Mouse (Mus musculus): ENCODE data around the gene Iqcc.
A peak's percentile ranks its signal among the peaks of the same experiment; 100 is the strongest.

The Iqcc gene

DNA sequence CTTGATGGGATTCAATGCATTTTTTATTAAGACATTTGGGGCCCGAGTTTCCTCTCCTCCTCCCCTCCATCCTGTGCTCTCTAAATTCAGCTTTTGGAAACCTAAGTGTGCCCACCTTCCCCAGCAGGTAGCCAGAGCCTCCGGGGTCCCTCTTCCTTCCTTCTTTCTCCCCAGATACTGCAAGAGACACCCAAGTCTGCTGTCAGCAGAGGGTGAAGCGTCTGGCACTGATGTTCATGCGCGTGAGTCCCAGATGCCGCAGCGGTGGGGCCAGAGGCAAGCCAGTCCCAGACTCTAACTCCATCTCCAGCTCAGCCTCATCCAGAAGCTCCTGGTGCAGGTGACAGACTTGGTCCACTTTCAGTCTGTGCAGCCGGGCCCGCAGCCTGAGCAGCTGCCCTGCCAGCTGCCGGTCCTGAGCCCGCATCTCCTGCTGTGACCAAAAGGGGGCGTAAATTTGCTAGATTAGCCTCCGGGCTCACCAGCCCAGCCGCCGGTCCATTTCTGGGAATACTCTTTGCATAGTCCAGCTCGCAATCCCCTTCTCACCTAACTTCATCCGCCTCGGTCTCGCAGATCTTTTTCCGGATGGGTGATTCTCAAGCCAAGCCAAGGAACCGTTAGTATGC lies 41.9 kb downstream of the Iqcc start:
- peak; percentile 50 to 55 for DNase-seq

DNA sequence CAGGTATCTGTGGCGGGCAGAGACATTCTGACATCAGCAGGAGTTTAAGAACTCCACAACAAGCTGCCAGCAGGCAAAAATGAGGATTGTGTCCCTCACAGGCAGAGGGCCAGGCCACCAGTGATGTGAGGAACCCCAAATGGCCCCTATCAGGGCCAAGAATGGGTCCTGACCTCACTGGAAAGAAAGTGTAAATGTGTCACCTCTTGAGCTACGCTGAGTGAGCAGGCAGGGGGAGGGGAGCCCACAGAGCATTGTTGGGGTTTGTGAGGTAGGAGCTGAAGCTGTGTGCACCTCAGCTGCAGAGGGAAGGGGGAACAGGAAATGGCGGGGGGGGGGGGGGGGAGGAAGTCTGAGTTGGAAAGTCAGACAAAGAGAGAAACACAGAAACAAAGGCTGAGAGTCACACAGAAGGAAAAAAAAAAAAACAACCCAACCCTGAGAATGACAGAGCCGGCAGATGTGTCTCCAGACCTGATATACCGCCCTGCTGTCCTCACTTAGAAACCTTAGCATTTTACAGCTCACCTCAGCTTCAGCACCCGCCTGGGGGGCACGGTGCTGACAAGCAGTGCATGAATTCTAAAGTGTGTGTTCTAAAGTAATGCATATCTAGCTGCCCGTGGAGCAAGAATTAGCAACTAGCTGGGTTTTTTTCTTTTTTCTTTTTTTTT lies 43.6 kb downstream of the Iqcc start:
- DNase-seq, result no peak

DNA sequence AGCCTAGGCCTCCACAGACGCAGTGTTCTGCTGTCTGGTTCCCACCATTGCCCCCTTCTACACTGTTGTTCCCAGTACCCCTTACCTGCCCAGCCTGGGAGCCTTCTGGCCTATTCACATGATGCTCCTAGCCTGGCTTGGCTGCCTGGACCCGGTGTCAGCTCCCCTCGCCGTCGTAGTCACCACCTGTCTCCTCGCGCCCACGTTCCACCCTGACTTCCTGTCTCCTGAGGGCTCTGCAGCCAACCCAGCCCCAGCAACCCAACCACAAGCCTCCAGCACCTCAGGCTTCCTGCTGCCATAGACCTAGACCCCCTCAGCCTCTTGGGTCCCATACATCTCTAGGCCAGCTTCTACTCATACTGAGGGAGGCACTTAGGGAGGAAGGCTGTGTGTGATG lies 45.5 kb downstream of the Iqcc start, which contains the start of gene Lck:
Gene Lck (minus strand): TSS at position 212 of the 400 bp plus-strand sequence.
- DNase-seq, result no peak

DNA sequence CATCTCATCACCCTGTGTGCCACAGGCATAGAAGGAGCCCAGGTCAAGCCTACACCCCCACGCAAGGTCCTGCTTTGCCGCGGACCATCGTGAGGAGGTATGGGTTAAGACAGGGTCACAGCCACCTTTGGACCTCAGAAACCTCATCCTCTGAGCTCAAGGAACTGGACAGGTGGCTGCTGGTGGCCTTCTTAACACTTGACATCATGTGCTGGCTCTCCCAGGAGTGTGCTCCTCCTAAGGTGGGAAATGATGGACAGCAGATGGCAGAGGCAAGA lies 45.9 kb downstream of the Iqcc start:
- no peak for DNase-seq

DNA sequence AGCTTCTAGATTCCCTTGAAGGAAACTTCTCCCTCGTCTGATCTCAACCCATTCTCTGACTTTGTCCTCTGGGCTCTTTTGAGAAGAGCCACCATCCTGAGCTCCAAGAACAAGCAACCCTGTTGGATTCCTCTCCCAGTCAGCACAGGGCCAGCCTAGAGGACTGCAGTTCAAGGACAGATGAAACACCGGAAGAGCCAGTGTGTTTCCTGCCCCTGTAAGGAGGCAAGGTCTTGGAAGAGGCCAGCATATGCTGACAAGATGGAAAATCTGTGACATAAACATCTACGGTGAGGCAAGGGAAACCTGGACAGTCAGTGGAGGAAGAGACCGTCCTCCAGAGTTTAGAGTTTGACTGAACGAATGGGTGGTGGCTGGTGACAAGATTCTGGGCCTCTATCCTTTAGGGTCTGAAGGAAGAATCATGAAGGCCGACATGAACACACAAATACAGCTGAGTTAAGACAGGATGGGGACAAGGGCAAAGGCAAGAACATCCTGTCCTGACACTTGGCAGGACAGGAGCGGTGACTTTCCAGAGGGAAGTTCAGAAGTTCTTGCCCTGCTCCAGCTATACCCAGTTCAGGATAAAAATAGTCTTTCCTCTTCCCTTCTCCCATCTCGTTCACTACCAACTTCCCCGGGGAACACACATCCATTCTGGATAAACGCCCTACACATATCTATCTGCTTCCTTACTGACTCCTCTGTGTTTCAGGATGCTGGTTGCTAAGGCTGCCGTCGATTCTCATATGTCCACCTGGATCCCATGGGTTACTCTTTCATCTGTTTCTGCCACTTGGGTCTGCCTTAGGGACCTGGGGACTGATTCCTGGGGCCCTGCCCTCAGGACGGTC lies 46.4 kb downstream of the Iqcc start:
- no peak for DNase-seq

DNA sequence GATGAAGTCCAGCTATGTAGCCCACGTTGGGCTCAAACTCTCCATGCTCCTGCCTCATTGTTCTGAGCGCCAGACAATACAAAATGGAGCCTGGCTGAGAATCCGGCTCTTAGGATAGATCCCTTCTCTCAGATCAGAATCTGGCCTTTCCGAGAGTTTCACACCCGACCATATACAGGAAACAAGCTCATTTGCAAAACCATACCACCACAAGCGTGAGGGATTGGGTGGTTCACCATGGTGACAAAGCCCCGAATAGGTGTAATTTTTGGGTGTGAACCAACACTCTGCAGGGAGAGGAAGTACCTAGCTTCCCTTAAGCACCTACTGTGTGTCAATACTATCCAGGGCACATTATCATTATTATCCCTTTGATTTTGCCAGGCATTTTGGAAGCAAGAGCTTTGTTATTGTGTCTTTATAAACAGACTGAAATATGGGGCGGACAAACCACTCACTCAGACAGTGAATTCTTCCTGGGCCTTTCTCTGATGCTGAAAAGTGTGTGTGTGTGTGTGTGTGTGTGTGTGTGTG lies 47.3 kb downstream of the Iqcc start:
- no peak for DNase-seq

DNA sequence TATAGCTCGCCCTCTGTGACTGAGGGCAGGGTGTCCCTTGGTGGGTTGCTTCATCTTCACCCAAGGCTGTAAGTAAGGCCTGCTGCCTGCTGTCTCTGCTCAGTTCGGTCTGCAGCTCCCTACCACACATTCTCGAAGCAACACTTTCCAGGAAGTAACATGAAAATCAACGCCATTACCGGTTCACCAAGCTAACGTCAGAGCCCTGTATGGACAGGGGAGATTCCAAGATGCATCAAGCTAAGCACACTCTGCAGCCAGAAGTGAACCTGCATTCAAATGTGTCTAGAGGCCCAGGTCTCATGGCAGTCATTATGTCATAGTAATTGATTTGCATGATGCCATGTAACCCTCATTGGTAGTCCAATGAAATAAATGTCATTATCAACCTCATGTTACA lies 48.9 kb downstream of the Iqcc start:
- DNase-seq, result no peak

DNA sequence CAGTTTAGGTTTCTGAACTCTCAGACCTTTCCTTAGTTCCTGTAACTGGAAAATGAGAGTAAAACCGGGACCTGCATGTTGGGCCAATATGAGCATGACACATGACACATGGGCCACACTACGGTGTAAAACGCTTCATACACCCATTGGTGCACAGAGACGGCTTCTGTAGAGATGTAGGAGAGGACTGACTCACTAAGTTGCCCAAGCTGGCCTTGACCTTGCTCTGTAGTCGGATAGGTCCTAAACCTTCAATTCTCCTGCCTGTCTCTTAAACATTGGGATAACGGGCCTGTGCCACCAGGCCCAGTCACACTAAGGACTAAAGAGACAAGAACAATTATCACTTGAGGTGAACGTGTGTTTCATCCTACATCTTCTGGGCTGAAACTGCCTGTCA lies 50.5 kb downstream of the Iqcc start:
- no peak for DNase-seq

DNA sequence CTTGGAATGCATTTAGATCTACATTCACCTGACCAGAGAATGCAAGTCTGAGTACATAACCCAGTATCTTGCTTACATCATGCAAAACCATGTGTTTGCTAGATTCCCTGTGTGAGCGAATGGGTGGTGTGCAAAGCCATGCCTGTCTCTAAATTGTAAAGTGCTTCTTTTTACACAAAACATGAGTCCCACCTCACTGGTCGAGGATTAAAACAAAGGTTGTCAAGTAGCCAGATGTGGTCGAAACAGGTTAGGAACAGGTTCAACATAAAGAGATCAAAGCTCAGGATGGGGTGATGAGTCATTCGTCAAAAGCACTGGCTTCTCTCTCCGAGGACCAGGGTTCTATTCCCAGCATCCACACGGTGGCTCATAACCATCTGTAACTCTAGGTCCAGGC lies 53.8 kb downstream of the Iqcc start:
- DNase-seq, result no peak

Data from cerebellum, adult 18-20 months (tissue).